Mouse (Mus musculus) liver, embryonic 12.5 days (tissue): ENCODE measurements around the gene Cdadc1. TPM values are rescaled to one million over a fixed set of nuclear protein-coding genes. Genes with fewer than 3 reads are reported as not detected.
A peak's percentile ranks its signal among the peaks of the same experiment; 100 is the strongest.

ENCODE experiments used
- ATAC-seq: fragments of 200-750 bp; cut with Nextera tagmentation; 2 replicates; pipeline ENCODE4 v1.8.0; 2017; ENCODE audit warnings: moderate number of reproducible peaks, mild to moderate bottlenecking, moderate library complexity
- H3K27ac ChIP-seq: fragments of 300-500 bp; sonication (generic); 2 replicates; pipeline ENCODE4 v1.5.1; 2016; ENCODE audit warnings: mild to moderate bottlenecking
- H3K27me3 ChIP-seq: fragments of 300-500 bp; sonication (generic); replicated peaks from 2 replicates; pipeline ENCODE4 v1.6.1; 2016; ENCODE audit warnings: mild to moderate bottlenecking, moderate library complexity
- H3K36me3 ChIP-seq: fragments of 300-500 bp; sonication (generic); 2 replicates; pipeline ENCODE4 v1.6.1; 2016; ENCODE audit warnings: mild to moderate bottlenecking, moderate library complexity
- H3K4me1 ChIP-seq: fragments of 300-500 bp; sonication (generic); 2 replicates; pipeline ENCODE4 v1.6.1; 2016
- H3K4me2 ChIP-seq: fragments of 300-500 bp; sonication (generic); 2 replicates; pipeline ENCODE4 v1.6.1; 2016; ENCODE audit warnings: mild to moderate bottlenecking, moderate library complexity
- H3K4me3 ChIP-seq: fragments of 300-500 bp; sonication (generic); 2 replicates; pipeline ENCODE4 v1.5.1; 2016; ENCODE audit warnings: mild to moderate bottlenecking, moderate library complexity
- H3K9ac ChIP-seq: fragments of 300-500 bp; sonication (generic); 2 replicates; pipeline ENCODE4 v1.6.1; 2016; ENCODE audit warnings: mild to moderate bottlenecking, moderate library complexity
- H3K9me3 ChIP-seq: fragments of 300-500 bp; sonication (generic); replicated peaks from 2 replicates; pipeline ENCODE4 v1.6.1; 2016; ENCODE audit warnings: mild to moderate bottlenecking, moderate library complexity
- WGBS: fragments of 180-500 bp; shearing (Covaris S2); methylation state at CpG from one replicate; pipeline ENCODE4 v1.1.7; 2016; ENCODE audit not compliant: insufficient replicate concordance; 5-methylcytosine and 5-hydroxymethylcytosine counted together
- polyA plus RNA-seq: library from polyadenylated mRNA; unstranded; fragments of >200 nt; fragmentation: Nextera tagmentation; extraction: Ambion mirVana; gene quantifications from 2 replicates; pipeline ENCODE4 v1.2.1, GENCODE M21; 2016

Cdadc1 gene
- polyA plus RNA-seq, 1 experiment from 2014 or later: 23.1 TPM

GRCm38 (mm10) chr14:59555018-59555417, 42.7 kb downstream of the Cdadc1 start:
- Histone ChIP-seq H3K27ac (no peak overlapping the region), H3K9ac (no peak overlapping the region), H3K4me3 (no peak overlapping the region), H3K4me1 (0 out of 2 replicates have a peak, but pooled peaks cover 6% of the 10 kb centered on the region), H3K36me3 (no peaks in the 10 kb centered on the region), H3K9me3 (no peaks in the 10 kb centered on the region), H3K4me2 (no peak overlapping the region), H3K27me3 (no peaks in the 10 kb centered on the region)
- WGBS: 38% methylated on average over 8 of the region's 8 CpGs
- peak; percentile 7; the same call in 1 of the 2 replicates for ATAC-seq

- Histone ChIP-seq H3K36me3 (0 out of 2 replicates have a peak, but pooled peaks cover 1% of the 10 kb centered on the region), H3K27me3 (no peaks in the 10 kb centered on the region), H3K4me2 (no peak overlapping the region), H3K27ac (no peak overlapping the region), H3K4me1 (peaks cover 7% of the 10 kb centered on the region; the same call in 1 of the 2 replicates), H3K9ac (no peak overlapping the region), H3K4me3 (no peak overlapping the region), H3K9me3 (no peaks in the 10 kb centered on the region)
- WGBS: 75% methylated on average over 5 of the region's 5 CpGs
- no peak for ATAC-seq
Measured at GRCm38 (mm10) chr14:59554025-59554424, 43.7 kb downstream of the Cdadc1 start.

- WGBS: 66% methylated on average over 8 of the region's 8 CpGs
- Histone ChIP-seq H3K9ac (no peak overlapping the region), H3K9me3 (no peaks in the 10 kb centered on the region), H3K27ac (no peak overlapping the region), H3K4me3 (no peak overlapping the region), H3K4me1 (peaks cover 10% of the 10 kb centered on the region; the same call in 1 of the 2 replicates), H3K27me3 (no peaks in the 10 kb centered on the region), H3K4me2 (no peak overlapping the region), H3K36me3 (peaks cover 12% of the 10 kb centered on the region)
- ATAC-seq: peak; percentile 49; the same call in 1 of the 2 replicates
Measured at GRCm38 (mm10) chr14:59551956-59552355, 45.8 kb downstream of the Cdadc1 start.

GRCm38 (mm10) chr14:59550841-59551240, 46.9 kb downstream of the Cdadc1 start:
- ATAC-seq: no peak
- Histone ChIP-seq H3K4me1 (peaks cover 10% of the 10 kb centered on the region; the same call in 1 of the 2 replicates), H3K27ac (no peak overlapping the region), H3K9me3 (no peaks in the 10 kb centered on the region), H3K27me3 (no peaks in the 10 kb centered on the region), H3K4me2 (no peak overlapping the region), H3K4me3 (no peak overlapping the region), H3K9ac (no peak overlapping the region), H3K36me3 (peaks cover 12% of the 10 kb centered on the region)
- 57% methylated on average over 2 of the region's 2 CpGs for WGBS

GRCm38 (mm10) chr14:59549106-59549505, 48.7 kb downstream of the Cdadc1 start:
- no peaks in the 10 kb centered on the region for H3K9me3 ChIP-seq
- peaks cover 12% of the 10 kb centered on the region for H3K36me3 ChIP-seq
- no peak overlapping the region for H3K27ac ChIP-seq
- no peak overlapping the region for H3K4me3 ChIP-seq
- peaks cover 10% of the 10 kb centered on the region; the same call in 1 of the 2 replicates for H3K4me1 ChIP-seq
- no peak overlapping the region for H3K4me2 ChIP-seq
- H3K27me3 ChIP-seq: no peaks in the 10 kb centered on the region
- no peak overlapping the region for H3K9ac ChIP-seq
- ATAC-seq: no peak
- WGBS: 80% methylated on average over 6 of the region's 6 CpGs

- Histone ChIP-seq H3K4me2 (no peak overlapping the region), H3K9me3 (no peaks in the 10 kb centered on the region), H3K4me1 (peaks cover 10% of the 10 kb centered on the region; the same call in 1 of the 2 replicates), H3K4me3 (no peak overlapping the region), H3K9ac (no peak overlapping the region), H3K36me3 (peaks cover 12% of the 10 kb centered on the region), H3K27me3 (no peaks in the 10 kb centered on the region), H3K27ac (no peak overlapping the region)
- no peak for ATAC-seq
- WGBS: 67% methylated on average over 2 of the region's 2 CpGs
Measured at GRCm38 (mm10) chr14:59548532-59548931, 49.2 kb downstream of the Cdadc1 start.

GRCm38 (mm10) chr14:59547530-59547929, 50.2 kb downstream of the Cdadc1 start:
- Histone ChIP-seq H3K27ac (no peak overlapping the region), H3K4me2 (no peak overlapping the region), H3K4me1 (peaks cover 10% of the 10 kb centered on the region; the same call in 1 of the 2 replicates), H3K27me3 (no peaks in the 10 kb centered on the region), H3K4me3 (no peak overlapping the region), H3K9ac (no peak overlapping the region), H3K36me3 (peaks cover 12% of the 10 kb centered on the region), H3K9me3 (no peaks in the 10 kb centered on the region)
- ATAC-seq: no peak; the same call in 1 of the 2 replicates
- WGBS: 69% methylated on average over 5 of the region's 5 CpGs

- WGBS: 77% methylated on average over 7 of the region's 7 CpGs
- Histone ChIP-seq H3K27ac (no peak overlapping the region), H3K9me3 (no peaks in the 10 kb centered on the region), H3K27me3 (no peaks in the 10 kb centered on the region), H3K9ac (no peak overlapping the region), H3K4me3 (no peak overlapping the region), H3K36me3 (peaks cover 12% of the 10 kb centered on the region), H3K4me1 (peaks cover 7% of the 10 kb centered on the region; the same call in 1 of the 2 replicates), H3K4me2 (no peak overlapping the region)
- no peak for ATAC-seq
Measured at GRCm38 (mm10) chr14:59546162-59546880, 51.4 kb downstream of the Cdadc1 start.

GRCm38 (mm10) chr14:59543956-59544355, 53.8 kb downstream of the Cdadc1 start:
- Histone ChIP-seq H3K27me3 (no peaks in the 10 kb centered on the region), H3K27ac (no peak overlapping the region)
- 79% methylated on average over 5 of the region's 5 CpGs for WGBS

GRCm38 (mm10) chr14:59543158-59543826, 54.5 kb downstream of the Cdadc1 start:
- Histone ChIP-seq H3K27ac (no peak overlapping the region), H3K4me3 (no peak overlapping the region), H3K9me3 (no peaks in the 10 kb centered on the region), H3K36me3 (peaks cover 18% of the 10 kb centered on the region; the same call in 1 of the 2 replicates), H3K27me3 (no peaks in the 10 kb centered on the region), H3K9ac (no peak overlapping the region), H3K4me2 (no peak overlapping the region), H3K4me1 (no peaks in the 10 kb centered on the region)
- no peak for ATAC-seq
- WGBS: 70% methylated on average over 3 of the region's 3 CpGs

More at GRCm38 (mm10) chr14:59543956-59544355, 53.8 kb downstream of the Cdadc1 start:
- H3K4me2 ChIP-seq: no peak overlapping the region
- peaks cover 21% of the 10 kb centered on the region for H3K36me3 ChIP-seq
- H3K9me3 ChIP-seq: no peaks in the 10 kb centered on the region
- H3K4me3 ChIP-seq: no peak overlapping the region
- peaks cover 2% of the 10 kb centered on the region; the same call in 1 of the 2 replicates for H3K4me1 ChIP-seq
- no peak overlapping the region for H3K9ac ChIP-seq
- no peak for ATAC-seq

- no peak for ATAC-seq
- Histone ChIP-seq H3K36me3 (peaks cover 11% of the 10 kb centered on the region; the same call in 1 of the 2 replicates), H3K27ac (no peak overlapping the region), H3K4me3 (no peak overlapping the region), H3K27me3 (no peaks in the 10 kb centered on the region), H3K4me1 (no peaks in the 10 kb centered on the region), H3K9ac (no peak overlapping the region), H3K4me2 (no peak overlapping the region), H3K9me3 (no peaks in the 10 kb centered on the region)
- WGBS: 84% methylated on average over 6 of the region's 6 CpGs
Measured at GRCm38 (mm10) chr14:59540761-59541160, 57.0 kb downstream of the Cdadc1 start.

- Histone ChIP-seq H3K9ac (no peak overlapping the region), H3K27me3 (no peaks in the 10 kb centered on the region), H3K4me1 (no peaks in the 10 kb centered on the region), H3K4me3 (no peak overlapping the region), H3K9me3 (no peaks in the 10 kb centered on the region), H3K36me3 (peaks cover 11% of the 10 kb centered on the region; the same call in 1 of the 2 replicates), H3K27ac (no peak overlapping the region), H3K4me2 (no peak overlapping the region)
- no peak for ATAC-seq
- 80% methylated on average over 2 of the region's 2 CpGs for WGBS
Measured at GRCm38 (mm10) chr14:59540230-59540629, 57.5 kb downstream of the Cdadc1 start.
